Mouse (Mus musculus) kidney, adult 2 months (tissue): ENCODE data around the gene Sept4.

Experiments
- CTCF ChIP-seq: fragments of 200-500 bp; conservative IDR thresholded peaks from 2 replicates; pipeline ENCODE4 v1.5.1; 2011; ENCODE audit warnings: low read depth, mild to moderate bottlenecking, control low read depth, low read length, moderate library complexity, mixed read lengths; ENCODE audit not compliant: insufficient read depth, insufficient read length
- POLR2A ChIP-seq: fragments of 200-500 bp; IDR thresholded peaks from one replicate; pipeline ENCODE4 v1.6.1; 2011; ENCODE audit warnings: low read depth, low read length, control low read depth

DNA sequence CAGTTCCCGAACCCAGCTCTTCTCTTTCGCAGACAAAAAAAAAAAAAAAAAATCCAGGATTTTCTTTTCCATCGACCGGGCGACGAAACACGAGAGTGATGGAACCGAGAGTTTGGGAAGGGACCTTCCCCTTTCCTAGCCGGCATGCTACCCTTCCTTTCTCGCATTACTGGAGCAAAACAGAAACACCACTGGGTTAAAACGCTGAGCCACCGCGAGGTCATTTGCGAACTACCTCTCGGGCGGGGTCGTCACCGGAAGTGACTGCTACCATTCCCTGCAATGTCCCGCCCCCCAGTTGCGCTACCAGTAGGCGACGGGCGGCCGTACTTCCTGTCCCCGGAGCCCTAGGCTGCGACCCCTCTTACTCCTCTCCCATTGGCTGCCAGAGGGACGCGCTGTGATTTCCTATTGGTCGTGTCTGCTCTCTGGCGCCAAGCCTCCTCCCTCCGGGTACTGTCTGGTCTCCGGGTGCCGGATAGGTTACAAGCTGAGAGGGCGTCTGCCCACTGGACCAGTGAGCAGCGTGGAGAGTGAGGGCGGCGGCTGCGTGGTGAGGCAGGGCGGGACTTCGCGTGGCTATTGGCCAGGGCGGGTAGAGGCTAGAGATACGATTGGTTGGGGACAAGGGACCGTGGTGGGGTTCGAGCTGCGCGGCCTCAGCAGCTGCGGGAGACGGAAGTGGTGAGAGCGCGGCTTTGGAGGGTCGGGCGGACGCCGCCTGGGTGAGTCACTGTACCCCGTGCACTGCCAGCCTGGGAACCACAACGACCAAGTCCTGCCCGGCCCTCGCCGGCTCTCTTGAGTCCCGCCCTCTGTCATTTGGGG is 23.0 kb downstream of the Sept4 start, which contains the start of gene Mtmr4:
- TF ChIP-seq CTCF (0 out of 2 replicates have a peak, but pooled peaks have one; percentile 6), POLR2A (peak; percentile 77)
